Mouse (Mus musculus): ENCODE measurements around the gene Olfr834. TPM values are rescaled to one million over a fixed set of nuclear protein-coding genes. Genes with fewer than 3 reads are reported as not detected.

The Olfr834 gene
- not detected in 2 replicates for polyA plus RNA-seq (2016; fragmentation: Nextera tagmentation; extraction: Ambion mirVana)

DNA sequence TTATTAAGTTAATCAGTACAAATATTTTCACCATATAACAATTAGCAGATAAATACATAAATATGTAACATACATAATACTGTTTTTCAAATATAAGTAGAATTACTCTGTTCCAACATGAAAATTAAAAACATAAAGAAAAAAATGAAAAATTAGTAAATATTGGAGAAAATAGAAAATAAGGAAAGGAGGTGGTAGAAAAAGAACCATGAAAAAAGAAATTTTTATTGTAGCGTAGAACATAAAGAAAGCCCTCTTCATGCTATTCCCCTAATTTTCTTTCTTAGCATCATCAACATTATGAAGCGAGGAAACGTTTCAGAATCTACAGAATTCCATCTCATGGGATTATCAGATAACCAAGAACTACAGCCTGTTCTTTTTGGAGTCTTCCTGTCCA, at the start of gene Olfr834:
TSS of gene Olfr834 (plus strand) at position 301 of the 400 bp plus-strand sequence.
- Histone ChIP-seq H3K9me3 (no peaks in the 10 kb centered on the region), H3K4me1 (no peaks in the 10 kb centered on the region), H3K27me3 (ENCODE audit: insufficient read depth, poor library complexity, severe bottlenecking) (no peaks in the 10 kb centered on the region), H3K36me3 (no peaks in the 10 kb centered on the region), H3K27ac (no peak within 1 kb of the TSS), H3K4me3 (no peak within 1 kb of the TSS)
- no peak for DNase-seq (ENCODE audit: low spot score)
- WGBS = 82% methylated on average over 3 of the region's 3 CpGs

DNA sequence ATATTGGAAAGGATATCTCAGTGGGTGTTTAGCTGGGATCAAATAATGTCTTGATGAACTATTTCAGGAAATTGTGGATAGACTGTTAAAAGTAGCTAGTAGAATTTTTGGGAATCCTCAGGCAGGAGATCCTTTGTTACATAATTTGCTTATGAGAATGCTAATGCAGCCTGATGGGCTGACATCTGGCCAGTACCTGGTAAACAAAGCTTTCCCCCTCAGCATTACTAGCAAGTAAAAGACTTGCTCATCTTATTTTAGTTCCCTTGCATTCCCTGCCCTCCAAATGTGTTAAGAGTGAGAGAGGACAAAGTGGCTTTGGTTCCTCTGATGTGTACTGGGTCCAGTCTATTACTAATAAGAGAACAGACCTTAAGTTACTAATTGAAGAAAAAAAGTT, 25.8 kb upstream of the Olfr834 start:
- no peaks in the 10 kb centered on the region for H3K27me3 ChIP-seq (ENCODE audit: insufficient read depth, poor library complexity, severe bottlenecking)
- no peak overlapping the region for H3K4me3 ChIP-seq
- no peak overlapping the region for H3K27ac ChIP-seq
- no peaks in the 10 kb centered on the region for H3K4me1 ChIP-seq
- no peaks in the 10 kb centered on the region for H3K36me3 ChIP-seq
- peaks cover 4% of the 10 kb centered on the region; the same call in 1 of the 2 replicates for H3K9me3 ChIP-seq
- no peak for DNase-seq (ENCODE audit: low spot score)

DNA sequence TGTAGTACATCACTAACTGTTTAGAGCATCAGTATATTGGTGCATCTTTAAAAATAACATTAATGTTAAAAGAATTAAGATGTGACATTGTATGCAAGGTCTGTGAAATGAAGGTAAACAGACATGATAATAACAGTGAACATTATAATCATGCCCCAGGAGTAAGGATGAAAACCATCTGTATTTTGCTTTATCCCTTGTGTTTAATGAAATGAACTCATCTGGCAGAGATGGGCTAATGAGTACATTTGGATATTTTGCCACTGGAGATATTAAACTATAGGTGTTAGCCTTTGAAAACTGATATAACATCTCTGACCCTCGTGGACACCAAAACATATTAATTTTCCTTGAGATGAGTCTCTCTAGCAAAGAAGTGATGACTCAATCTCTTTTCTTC, 44.6 kb downstream of the Olfr834 start, which contains the start of gene Olfr835:
TSS of gene Olfr835 (plus strand) at position 301 of the 400 bp plus-strand sequence.
- Histone ChIP-seq H3K36me3 (no peaks in the 10 kb centered on the region), H3K4me3 (no peak within 1 kb of the TSS), H3K27me3 (ENCODE audit: insufficient read depth, poor library complexity, severe bottlenecking) (no peaks in the 10 kb centered on the region), H3K27ac (no peak within 1 kb of the TSS), H3K4me1 (no peaks in the 10 kb centered on the region), H3K9me3 (no peaks in the 10 kb centered on the region)
- WGBS = 49% methylated on average over 1 of the region's 1 CpGs
- DNase-seq (ENCODE audit: low spot score) = no peak

Other genes starting within 250 kb of the Olfr834 start
- not detected in 2 replicates for gene Olfr24, start 224.0 kb upstream of the Olfr834 start, polyA plus RNA-seq (2016; fragmentation: Nextera tagmentation; extraction: Ambion mirVana)
- not detected in 2 replicates for gene Olfr828, start 168.5 kb upstream of the Olfr834 start, polyA plus RNA-seq (2016; fragmentation: Nextera tagmentation; extraction: Ambion mirVana)
- not detected in 2 replicates for gene Olfr829, start 133.1 kb upstream of the Olfr834 start, polyA plus RNA-seq (2016; fragmentation: Nextera tagmentation; extraction: Ambion mirVana)
- not detected in 2 replicates for gene Olfr830, start 113.3 kb upstream of the Olfr834 start, polyA plus RNA-seq (2016; fragmentation: Nextera tagmentation; extraction: Ambion mirVana)
- not detected in 2 replicates for gene Olfr832, start 50.9 kb upstream of the Olfr834 start, polyA plus RNA-seq (2016; fragmentation: Nextera tagmentation; extraction: Ambion mirVana)
- gene Olfr835, start 44.7 kb downstream of the Olfr834 start, polyA plus RNA-seq (2016; fragmentation: Nextera tagmentation; extraction: Ambion mirVana) = not detected in 2 replicates
- not detected in 2 replicates for gene Olfr836, start 132.4 kb downstream of the Olfr834 start, polyA plus RNA-seq (2016; fragmentation: Nextera tagmentation; extraction: Ambion mirVana)
- not detected in 2 replicates for gene Olfr837, start 148.3 kb downstream of the Olfr834 start, polyA plus RNA-seq (2016; fragmentation: Nextera tagmentation; extraction: Ambion mirVana)
- not detected in 2 replicates for gene Olfr839-ps1, start 189.3 kb downstream of the Olfr834 start, polyA plus RNA-seq (2016; fragmentation: Nextera tagmentation; extraction: Ambion mirVana)